Mouse (Mus musculus) cortical plate, adult 2 months (tissue): ENCODE data around the gene Dync1h1.

Source experiments
- CTCF ChIP-seq: fragments of 200-500 bp; IDR thresholded peaks from 2 replicates; pipeline ENCODE4 v1.5.1; 2011; ENCODE audit warnings: mild to moderate bottlenecking, control low read depth, low read length; ENCODE audit not compliant: insufficient read depth; ENCODE audit errors: extremely low read depth
- POLR2A ChIP-seq: fragments of 200-500 bp; IDR thresholded peaks from 2 replicates; pipeline ENCODE4 v1.6.1; 2011; ENCODE audit warnings: mild to moderate bottlenecking, low read length, control low read depth; ENCODE audit not compliant: insufficient read depth; ENCODE audit errors: extremely low read depth

DNA sequence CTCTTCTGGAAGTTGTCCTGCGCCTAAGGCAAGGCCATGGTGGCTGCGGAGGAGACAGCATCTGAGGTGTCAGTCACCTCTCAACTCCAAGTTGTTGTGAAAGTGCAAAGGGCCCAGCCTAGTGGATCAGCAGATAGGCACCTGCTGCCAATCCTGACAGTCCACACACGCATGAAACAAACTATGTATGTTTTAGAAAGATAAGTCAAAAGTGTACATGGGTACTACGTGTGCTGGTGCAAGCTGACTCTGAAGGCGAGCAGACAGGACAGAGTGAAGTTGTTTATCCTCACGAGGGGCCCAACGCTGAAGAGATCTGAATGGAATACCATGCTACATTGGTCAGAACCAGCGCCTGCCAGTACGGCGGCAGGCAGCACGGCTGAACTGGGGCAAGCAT is 36.4 kb upstream of the Dync1h1 start:
- TF ChIP-seq CTCF, result no peak
- TF ChIP-seq POLR2A, result no peak
